Mouse (Mus musculus) hindlimb bud, embryonic 11.5 days (tissue): Measurements from ENCODE around the gene Nav2.
A peak's percentile ranks its signal among the peaks of the same experiment; 100 is the strongest.

Experiments
- DNase-seq: peaks from one replicate; pipeline ENCODE4 v3.0.0-alpha.2; 2012; ENCODE audit warnings: low read depth, low spot score; ENCODE audit errors: extremely low spot score

The Nav2 gene

GRCm38 (mm10) chr7:49245537-49246239 is 337.2 kb downstream of the Nav2 start:
- DNase-seq: peak; percentile 66

GRCm38 (mm10) chr7:49246240-49246578 is 337.7 kb downstream of the Nav2 start:
- no peak for DNase-seq

GRCm38 (mm10) chr7:49246584-49247481 is 338.3 kb downstream of the Nav2 start:
- DNase-seq: no peak

GRCm38 (mm10) chr7:49247744-49248331 is 339.3 kb downstream of the Nav2 start:
- DNase-seq: no peak

GRCm38 (mm10) chr7:49248333-49249086 is 340.0 kb downstream of the Nav2 start:
- no peak for DNase-seq

GRCm38 (mm10) chr7:49249462-49249861 is 340.9 kb downstream of the Nav2 start:
- DNase-seq: no peak

GRCm38 (mm10) chr7:49249996-49250395 is 341.5 kb downstream of the Nav2 start:
- DNase-seq: peak; percentile 46

- DNase-seq: no peak
Measured at GRCm38 (mm10) chr7:49250581-49251307, 342.2 kb downstream of the Nav2 start.

- DNase-seq: no peak
Measured at GRCm38 (mm10) chr7:49251308-49251638, 342.8 kb downstream of the Nav2 start.

GRCm38 (mm10) chr7:49252444-49252843 is 343.9 kb downstream of the Nav2 start:
- no peak for DNase-seq

- no peak for DNase-seq
Measured at GRCm38 (mm10) chr7:49252902-49253301, 344.4 kb downstream of the Nav2 start.

- DNase-seq: no peak
Measured at GRCm38 (mm10) chr7:49255053-49255452, 346.5 kb downstream of the Nav2 start.

GRCm38 (mm10) chr7:49257234-49257906 is 348.9 kb downstream of the Nav2 start:
- DNase-seq: no peak

GRCm38 (mm10) chr7:49258088-49258487 is 349.6 kb downstream of the Nav2 start:
- DNase-seq: no peak

GRCm38 (mm10) chr7:49261941-49262511 is 353.5 kb downstream of the Nav2 start:
- no peak for DNase-seq

- no peak for DNase-seq
Measured at GRCm38 (mm10) chr7:49266422-49266821, 357.9 kb downstream of the Nav2 start.

GRCm38 (mm10) chr7:49267621-49268325 is 359.3 kb downstream of the Nav2 start:
- no peak for DNase-seq

- DNase-seq: no peak
Measured at GRCm38 (mm10) chr7:49268401-49268921, 359.9 kb downstream of the Nav2 start.

GRCm38 (mm10) chr7:49270855-49271254 is 362.3 kb downstream of the Nav2 start:
- no peak for DNase-seq
